Mouse (Mus musculus) heart, embryonic 13.5 days (tissue): ENCODE data around the gene Selenbp2. TPM values are rescaled to one million over a fixed set of nuclear protein-coding genes. Genes with fewer than 3 reads are reported as not detected.

ENCODE experiments used
- polyA plus RNA-seq: library from polyadenylated mRNA; unstranded; fragments of >200 nt; fragmentation: Nextera tagmentation; extraction: Ambion mirVana; gene quantifications from 2 replicates; pipeline ENCODE4 v1.2.1, GENCODE M21; 2015

The Selenbp2 gene
- polyA plus RNA-seq, 1 experiment from 2014 or later = 1.3 TPM

Other genes with a start within 250 kb of the Selenbp2 start
- 0.27 and 0.38 TPM in 2 replicates for gene Oaz3, start 249.6 kb upstream of the Selenbp2 start, polyA plus RNA-seq
- gene Celf3, start 215.3 kb upstream of the Selenbp2 start, polyA plus RNA-seq = 1.5 and 1.6 TPM in 2 replicates
- 4.0 and 4.4 TPM in 2 replicates for gene Riiad1, start 213.2 kb upstream of the Selenbp2 start, polyA plus RNA-seq
- gene Snx27, start 110.8 kb upstream of the Selenbp2 start, polyA plus RNA-seq = 32.8 and 36.0 TPM in 2 replicates
- not detected in 2 replicates for gene Gm10972, start 50.4 kb upstream of the Selenbp2 start, polyA plus RNA-seq
- gene Tuft1, start 34.7 kb upstream of the Selenbp2 start, polyA plus RNA-seq = 5.9 and 6.4 TPM in 2 replicates
- gene Cgn, start 92.9 kb downstream of the Selenbp2 start, polyA plus RNA-seq = 2.2 and 2.3 TPM in 2 replicates
- gene Pogz, start 144.0 kb downstream of the Selenbp2 start, polyA plus RNA-seq = 9.3 and 10.1 TPM in 2 replicates
- gene Psmb4, start 193.4 kb downstream of the Selenbp2 start, polyA plus RNA-seq = 242 and 287 TPM in 2 replicates
- 50.9 and 63.2 TPM in 2 replicates for gene Selenbp1, start 239.5 kb downstream of the Selenbp2 start, polyA plus RNA-seq